Mouse (Mus musculus) olfactory bulb, adult 2 months (tissue): ENCODE results near the gene Isy1.

Experiments used
- CTCF ChIP-seq: fragments of 200-500 bp; IDR thresholded peaks from 2 replicates; pipeline ENCODE4 v1.5.1; 2012; ENCODE audit warnings: low read depth, mild to moderate bottlenecking, low read length, moderate library complexity; ENCODE audit not compliant: insufficient read depth
- POLR2A ChIP-seq: fragments of 200-500 bp; IDR thresholded peaks from 2 replicates; pipeline ENCODE4 v1.6.1; 2012; ENCODE audit warnings: mild to moderate bottlenecking, low read depth, low read length, moderate library complexity; ENCODE audit not compliant: insufficient read depth

- no peak for TF ChIP-seq POLR2A
- TF ChIP-seq CTCF = no peak
Observed at GRCm38 (mm10) chr6:87810311-87810710, 28.3 kb downstream of the Isy1 start.
